Mouse (Mus musculus): ENCODE results near the gene Matn3.
"Not testable (repeated sequence)": the region's sequence is repeated elsewhere in the genome, so short reads cannot be mapped to it uniquely, and the experiment has no call there.

Matn3 gene

GRCm38 (mm10) chr12:8935349-8935748 lies 12.4 kb upstream of the Matn3 start:
- peak in 1 of 2 experiments; percentile 34 for DNase-seq (ENCODE audit: low spot score in 2 of 2)

- not testable (repeated sequence) for DNase-seq (ENCODE audit: low spot score in 2 of 2)
Measured at GRCm38 (mm10) chr12:8936210-8936609, 11.5 kb upstream of the Matn3 start.

- no peak for DNase-seq (ENCODE audit: low spot score in 2 of 2)
Measured at GRCm38 (mm10) chr12:8939490-8939889, 8.2 kb upstream of the Matn3 start.

- DNase-seq (ENCODE audit: low spot score in 2 of 2), result no peak
Measured at GRCm38 (mm10) chr12:8940011-8941005, 7.4 kb upstream of the Matn3 start.

GRCm38 (mm10) chr12:8941131-8941615 lies 6.6 kb upstream of the Matn3 start:
- no peak for DNase-seq (ENCODE audit: low spot score in 2 of 2)

- DNase-seq (ENCODE audit: low spot score in 2 of 2), result no peak
Measured at GRCm38 (mm10) chr12:8941699-8942392, 5.9 kb upstream of the Matn3 start.

- no peak for DNase-seq (ENCODE audit: low spot score in 2 of 2)
Measured at GRCm38 (mm10) chr12:8947163-8947562, 566 bp upstream of the Matn3 start.

- no peak for DNase-seq (ENCODE audit: low spot score in 2 of 2)
Measured at GRCm38 (mm10) chr12:8953136-8953535, 5.4 kb downstream of the Matn3 start.

GRCm38 (mm10) chr12:8954161-8954561 lies 6.4 kb downstream of the Matn3 start:
- DNase-seq (ENCODE audit: low spot score in 2 of 2), result no peak

- no peak for DNase-seq (ENCODE audit: low spot score in 2 of 2)
Measured at GRCm38 (mm10) chr12:8961607-8962316, 14.0 kb downstream of the Matn3 start.

GRCm38 (mm10) chr12:8969828-8970227 lies 22.1 kb downstream of the Matn3 start:
- DNase-seq (ENCODE audit: low spot score in 2 of 2), result peak; percentile 60 to 71

GRCm38 (mm10) chr12:8973820-8974465 lies 26.2 kb downstream of the Matn3 start, which contains the start of gene Wdr35:
Gene Wdr35 (plus strand): TSS chr12:8973892.
- peak; percentile 87 to 90 for DNase-seq (ENCODE audit: low spot score in 2 of 2)

GRCm38 (mm10) chr12:8975076-8975475 lies 27.3 kb downstream of the Matn3 start:
- DNase-seq (ENCODE audit: low spot score in 2 of 2), result no peak

GRCm38 (mm10) chr12:8993231-8993630 lies 45.5 kb downstream of the Matn3 start:
- DNase-seq (ENCODE audit: low spot score in 2 of 2), result no peak

- no peak for DNase-seq (ENCODE audit: low spot score in 2 of 2)
Measured at GRCm38 (mm10) chr12:8998318-8998717, 50.6 kb downstream of the Matn3 start.

GRCm38 (mm10) chr12:9002038-9002648 lies 54.4 kb downstream of the Matn3 start:
- peak; percentile 28 to 62 for DNase-seq (ENCODE audit: low spot score in 2 of 2)

GRCm38 (mm10) chr12:9007146-9007545 lies 59.4 kb downstream of the Matn3 start:
- DNase-seq (ENCODE audit: low spot score in 2 of 2), result no peak

- no peak for DNase-seq (ENCODE audit: low spot score in 2 of 2)
Measured at GRCm38 (mm10) chr12:9007811-9008210, 60.1 kb downstream of the Matn3 start.

GRCm38 (mm10) chr12:9010311-9010710 lies 62.6 kb downstream of the Matn3 start:
- no peak for DNase-seq (ENCODE audit: low spot score in 2 of 2)

GRCm38 (mm10) chr12:9016376-9016775 lies 68.6 kb downstream of the Matn3 start:
- DNase-seq (ENCODE audit: low spot score in 2 of 2), result no peak

GRCm38 (mm10) chr12:9020431-9020830 lies 72.7 kb downstream of the Matn3 start:
- DNase-seq (ENCODE audit: low spot score in 2 of 2), result no peak

All from heart, adult 9 months (tissue).